Comparison of ENCODE assay signal across 9 mouse cellular contexts in the genomic region with DNA sequence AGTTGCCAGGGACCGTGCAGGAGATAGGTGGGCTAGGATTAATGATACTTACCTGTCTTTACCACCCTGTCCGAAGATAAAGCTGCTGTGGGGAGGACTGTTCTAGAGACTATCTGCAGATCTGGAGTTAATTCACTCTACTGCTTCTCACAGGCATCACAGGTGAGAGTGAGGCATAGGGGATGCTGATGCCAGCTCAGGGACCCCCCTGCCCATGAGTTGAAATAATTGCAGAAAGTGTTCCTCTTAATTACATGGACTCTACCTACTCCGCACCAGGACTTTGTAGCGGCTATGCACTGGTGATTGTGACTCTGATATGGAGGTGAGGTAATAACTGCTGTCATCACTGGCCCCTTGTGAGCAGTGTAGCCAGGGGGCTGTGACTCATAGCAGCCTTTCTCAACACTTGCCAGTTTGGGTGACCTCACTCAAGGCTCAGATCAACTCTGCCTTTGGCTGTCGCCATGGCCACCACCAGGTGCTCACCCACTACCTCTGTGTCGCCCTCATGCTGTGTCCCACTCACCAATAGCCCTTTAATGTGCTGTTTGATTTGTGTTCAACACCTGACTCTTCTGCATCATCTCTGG.
DNase-seq lines count a peak whose midpoint lies in the region; ATAC-seq and TF ChIP-seq lines count a peak whose summit lies in the region.
"Had no signal": no experiment of that assay in that cellular context is flagged by ENCODE, and none has a peak within 500 bp of the region (broad histone marks: within the 10 kb centered on the region; RNA-seq: fewer than 3 reads in every experiment).

No protein-coding gene starts in this region.

- peaks cover 3% of the 10 kb centered on the region; the same call in 1 of the 2 replicates for H3K4me1 ChIP-seq in embryonic facial prominence, embryonic 11.5 days (ENCODE audit: control insufficient read depth, insufficient read depth, low read length)
- peaks cover 33% of the 10 kb centered on the region for H3K4me1 ChIP-seq in embryonic facial prominence, embryonic 10.5 days
- H3K4me1 ChIP-seq in lung, postnatal 0 days (ENCODE audit: insufficient read depth, low read depth, low read length), result no peaks in the 10 kb centered on the region
- H3K4me1 ChIP-seq in forebrain, embryonic 15.5 days, result peaks cover 8% of the 10 kb centered on the region; the same call in 1 of the 2 replicates
- H3K4me1 ChIP-seq in midbrain, embryonic 16.5 days (ENCODE audit: control insufficient read depth, insufficient read depth, low read length), result peaks cover 5% of the 10 kb centered on the region; the same call in 1 of the 2 replicates

- no peak overlapping the region for H3K4me2 ChIP-seq in embryonic facial prominence, embryonic 11.5 days (ENCODE audit: low read depth, low read length)
- H3K4me2 ChIP-seq in lung, postnatal 0 days (replicated peaks; ENCODE audit: low read depth, low read length), result 0 out of 2 replicates have a peak overlapping the region, but pooled peaks have one; percentile 1
- no peak overlapping the region for H3K4me2 ChIP-seq in forebrain, embryonic 15.5 days (replicated peaks)
- no peak overlapping the region for H3K4me2 ChIP-seq in midbrain, embryonic 16.5 days (ENCODE audit: low read length)

- H3K27me3 ChIP-seq in embryonic facial prominence, embryonic 11.5 days (ENCODE audit: control insufficient read depth, insufficient read depth, low read length), result no peaks in the 10 kb centered on the region
- H3K27me3 ChIP-seq in embryonic facial prominence, embryonic 10.5 days (replicated peaks; ENCODE audit: low read depth, poor library complexity, severe bottlenecking), result no peaks in the 10 kb centered on the region
- no peaks in the 10 kb centered on the region for H3K27me3 ChIP-seq in lung, postnatal 0 days (replicated peaks; ENCODE audit: insufficient read depth, low read length)
- no peaks in the 10 kb centered on the region for H3K27me3 ChIP-seq in forebrain, embryonic 15.5 days
- no peaks in the 10 kb centered on the region for H3K27me3 ChIP-seq in midbrain, embryonic 16.5 days (ENCODE audit: control insufficient read depth, insufficient read depth, low read depth, low read length)
- H3K27me3 ChIP-seq: CH12.LX had no signal

- no peak for DNase-seq in embryonic facial prominence, embryonic 11.5 days (ENCODE audit: low spot score)
- DNase-seq in embryonic facial prominence, embryonic 10.5 days (ENCODE audit: low spot score), result no peak
- DNase-seq in lung, postnatal 0 days (ENCODE audit: low spot score), result peak; percentile 75
- no peak for DNase-seq in lung, postnatal 14 days
- no peak for DNase-seq in thymus, postnatal 10 days (ENCODE audit: low spot score in 2 of 2)
- DNase-seq in kidney, adult 18-20 months, result no peak

- no peak overlapping the region for H3K27ac ChIP-seq in embryonic facial prominence, embryonic 11.5 days (replicated peaks; ENCODE audit: low read depth, low read length)
- H3K27ac ChIP-seq in embryonic facial prominence, embryonic 10.5 days (replicated peaks), result no peak overlapping the region
- no peak overlapping the region for H3K27ac ChIP-seq in lung, postnatal 0 days (ENCODE audit: low read length)
- H3K27ac ChIP-seq in forebrain, embryonic 15.5 days (replicated peaks), result no peak overlapping the region
- H3K27ac ChIP-seq in midbrain, embryonic 16.5 days (ENCODE audit: low read length), result no peak overlapping the region

- H3K9ac ChIP-seq in embryonic facial prominence, embryonic 11.5 days (replicated peaks; ENCODE audit: low read length), result no peak overlapping the region
- no peak overlapping the region for H3K9ac ChIP-seq in lung, postnatal 0 days (replicated peaks; ENCODE audit: low read depth)
- no peak overlapping the region for H3K9ac ChIP-seq in forebrain, embryonic 15.5 days (replicated peaks)
- H3K9ac ChIP-seq in midbrain, embryonic 16.5 days (ENCODE audit: low read depth, low read length), result no peak overlapping the region

- ATAC-seq in embryonic facial prominence, embryonic 11.5 days (replicated peaks; ENCODE audit: insufficient number of reproducible peaks, low FRiP score, low TSS enrichment, low read depth), result peak; percentile 78
- peak; percentile 84 for ATAC-seq in lung, postnatal 0 days
- ATAC-seq in forebrain, embryonic 15.5 days (replicated peaks), result 0 out of 2 replicates have a peak, but pooled peaks have one; percentile 23
- ATAC-seq in midbrain, embryonic 16.5 days, result peak; percentile 41; the same call in 1 of the 2 replicates

- no peak for TF ChIP-seq CTCF in lung, postnatal 0 days (IDR thresholded peaks at IDR 0.05)

- no peaks in the 10 kb centered on the region for H3K9me3 ChIP-seq in embryonic facial prominence, embryonic 11.5 days (replicated peaks; ENCODE audit: control insufficient read depth, low read length)
- H3K9me3 ChIP-seq in embryonic facial prominence, embryonic 10.5 days, result no peaks in the 10 kb centered on the region
- no peaks in the 10 kb centered on the region for H3K9me3 ChIP-seq in lung, postnatal 0 days (ENCODE audit: low read length)
- H3K9me3 ChIP-seq in forebrain, embryonic 15.5 days, result no peaks in the 10 kb centered on the region
- no peaks in the 10 kb centered on the region for H3K9me3 ChIP-seq in midbrain, embryonic 16.5 days (replicated peaks; ENCODE audit: control insufficient read depth, low read length, poor library complexity, severe bottlenecking)

- H3K36me3 ChIP-seq in embryonic facial prominence, embryonic 11.5 days (replicated peaks; ENCODE audit: control insufficient read depth, insufficient read depth, low read depth, low read length), result no peaks in the 10 kb centered on the region
- no peaks in the 10 kb centered on the region for H3K36me3 ChIP-seq in embryonic facial prominence, embryonic 10.5 days (replicated peaks)
- H3K36me3 ChIP-seq in lung, postnatal 0 days (ENCODE audit: insufficient read depth, low read length), result no peaks in the 10 kb centered on the region
- H3K36me3 ChIP-seq in forebrain, embryonic 15.5 days, result no peaks in the 10 kb centered on the region
- no peaks in the 10 kb centered on the region for H3K36me3 ChIP-seq in midbrain, embryonic 16.5 days (ENCODE audit: control insufficient read depth, insufficient read depth, low read length)

- TF ChIP-seq EP300 in lung, postnatal 0 days (IDR thresholded peaks at IDR 0.05), result no peak

- 72% methylated on average over 6 of the region's 6 CpGs for WGBS in embryonic facial prominence, embryonic 11.5 days
- whole genome bisulfite sequencing in embryonic facial prominence, embryonic 10.5 days, result 82% methylated on average over 6 of the region's 6 CpGs
- WGBS in lung, postnatal 0 days, result 61% methylated on average over 6 of the region's 6 CpGs
- 90% methylated on average over 6 of the region's 6 CpGs for WGBS in forebrain, embryonic 15.5 days
- 91% methylated on average over 6 of the region's 6 CpGs for WGBS in midbrain, embryonic 16.5 days

- no peak overlapping the region for H3K4me3 ChIP-seq in embryonic facial prominence, embryonic 11.5 days (ENCODE audit: low read depth, low read length)
- no peak overlapping the region for H3K4me3 ChIP-seq in embryonic facial prominence, embryonic 10.5 days
- no peak overlapping the region for H3K4me3 ChIP-seq in lung, postnatal 0 days (ENCODE audit: low read depth, low read length)
- H3K4me3 ChIP-seq in forebrain, embryonic 15.5 days, result no peak overlapping the region
- no peak overlapping the region for H3K4me3 ChIP-seq in midbrain, embryonic 16.5 days (ENCODE audit: low read depth, low read length)

Comparison
In these comparisons a context has a peak if more than half of its experiments do, and no peak if none do; other contexts are left out.
1. ATAC-seq: peak in every context shown above with its lines; median percentile 84 in lung, postnatal 0 days; 78 in embryonic facial prominence, embryonic 11.5 days; 41 in midbrain, embryonic 16.5 days; 23 in forebrain, embryonic 15.5 days.